Mouse (Mus musculus): Measurements from ENCODE around the gene Gm4175. TPM values are rescaled to one million over a fixed set of nuclear protein-coding genes. Genes with fewer than 3 reads are reported as not detected.

Gene Gm4175
- not detected in 2 replicates for polyA plus RNA-seq (2012; rRNA removed)

GRCm38 (mm10) chr7:21761375-21761774 is at the start of gene Gm4175:
Gene Gm4175, minus strand, starts transcription at chr7:21761475.

GRCm38 (mm10) chr7:21796628-21797027 is 35.4 kb upstream of the Gm4175 start, which contains the start of gene Gm4177:
Gene Gm4177, minus strand, starts transcription at chr7:21796728.

Other genes with a start within 250 kb of the Gm4175 start
- not detected in 2 replicates for gene Vmn1r130, start 249.7 kb downstream of the Gm4175 start, polyA plus RNA-seq (2012; rRNA removed)
- gene Vmn1r131, start 215.4 kb downstream of the Gm4175 start, polyA plus RNA-seq (2012; rRNA removed) = not detected in 2 replicates
- gene Vmn1r132, start 147.4 kb downstream of the Gm4175 start, polyA plus RNA-seq (2012; rRNA removed) = not detected in 2 replicates
- gene Gm4177, start 35.3 kb upstream of the Gm4175 start, polyA plus RNA-seq (2012; rRNA removed) = not detected in 2 replicates
- not detected in 2 replicates for gene Vmn1r135, start 70.9 kb upstream of the Gm4175 start, polyA plus RNA-seq (2012; rRNA removed)
- gene Gm5725, start 82.8 kb upstream of the Gm4175 start, polyA plus RNA-seq (2012; rRNA removed) = not detected in 2 replicates
- not detected in 2 replicates for gene Gm5891, start 159.8 kb upstream of the Gm4175 start, polyA plus RNA-seq (2012; rRNA removed)
- gene Vmn1r137, start 233.1 kb upstream of the Gm4175 start, polyA plus RNA-seq (2012; rRNA removed) = not detected in 2 replicates

Measured in colon, adult 2 months (tissue).